Mouse (Mus musculus): Measurements from ENCODE around the gene Pygo1. TPM values are rescaled to one million over a fixed set of nuclear protein-coding genes. Genes with fewer than 3 reads are reported as not detected.
A peak's percentile ranks its signal among the peaks of the same experiment; 100 is the strongest.

Pygo1 gene
- total RNA-seq, 2 experiments from 2014 or later = 7.0 to 7.1 TPM

DNA sequence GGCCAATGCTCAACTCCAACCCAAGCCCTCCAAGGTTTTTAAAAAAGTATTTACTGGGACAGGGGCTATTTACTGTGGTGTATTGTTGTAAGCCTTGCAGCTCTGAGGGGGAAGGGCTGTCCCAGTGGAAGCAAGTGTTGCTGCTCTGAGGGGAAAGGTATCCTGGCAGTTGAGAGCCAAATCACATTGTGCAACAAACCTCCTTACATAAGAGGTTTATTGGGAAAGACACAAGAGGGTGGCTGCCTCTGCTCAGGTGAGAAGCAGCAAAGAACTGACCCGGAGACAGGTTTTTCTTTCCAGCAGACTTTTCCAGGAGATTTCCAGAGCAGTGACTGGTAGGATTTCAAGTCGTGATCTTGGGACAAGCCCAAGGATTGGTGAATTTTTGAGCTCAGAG, 10.9 kb downstream of the Pygo1 start:
- no peak for DNase-seq

DNA sequence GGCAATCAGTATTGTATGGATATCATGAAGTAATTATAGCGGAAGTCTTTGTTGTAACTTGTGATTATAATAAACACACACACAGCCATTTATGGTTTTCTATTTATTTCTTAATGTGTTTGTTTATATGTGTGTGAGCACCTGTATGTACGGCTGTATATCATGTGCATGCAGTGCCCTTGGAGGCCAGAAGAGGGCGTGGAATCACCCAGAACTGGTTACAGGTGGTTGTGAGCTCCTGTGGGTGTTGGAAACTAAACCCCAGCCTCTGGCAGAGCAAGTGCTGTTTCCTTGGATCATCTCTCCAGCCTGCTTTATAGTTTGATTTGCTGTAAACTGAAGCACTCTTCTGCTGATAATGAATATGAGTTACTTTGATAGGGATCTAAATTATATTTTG, 18.0 kb downstream of the Pygo1 start:
- no peak for DNase-seq

DNA sequence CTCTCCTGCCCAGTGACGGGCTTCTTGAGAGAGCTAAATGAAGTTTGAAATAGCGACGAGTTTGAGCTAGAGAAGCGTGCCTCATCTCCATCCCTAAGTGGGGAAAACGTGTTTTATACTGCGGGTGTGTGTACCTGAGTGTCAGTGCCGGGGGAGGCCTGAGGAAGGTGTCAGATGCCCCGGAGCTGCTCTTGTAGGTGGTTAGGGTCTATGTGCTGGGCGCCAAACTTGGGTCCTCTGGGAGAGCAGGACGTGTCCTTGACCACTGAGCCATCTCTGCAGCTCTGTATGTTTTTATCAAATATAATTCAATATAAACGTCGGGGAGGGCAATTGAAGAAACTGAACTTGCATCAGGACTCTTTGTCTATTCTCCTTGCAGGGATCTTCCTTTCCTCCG, 18.8 kb downstream of the Pygo1 start:
- no peak for DNase-seq

DNA sequence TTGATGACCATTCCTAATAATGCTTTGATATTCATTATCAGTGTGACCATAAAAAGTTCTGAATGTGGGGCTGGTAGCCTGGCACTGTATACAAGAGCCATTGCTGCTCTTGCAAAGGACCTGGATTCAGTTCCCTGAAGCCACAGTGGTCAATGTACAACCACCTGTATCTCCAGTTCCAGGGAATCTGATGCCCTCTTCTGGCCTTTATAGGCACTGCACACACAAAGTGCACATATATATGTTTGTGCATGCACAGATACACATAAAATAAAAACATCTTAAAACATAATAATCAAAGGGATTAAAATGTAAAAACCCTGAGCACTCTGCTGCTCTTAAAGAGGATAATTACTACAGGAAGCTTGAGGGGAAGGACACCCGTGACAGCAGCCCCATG, 21.6 kb downstream of the Pygo1 start:
- DNase-seq = no peak

DNA sequence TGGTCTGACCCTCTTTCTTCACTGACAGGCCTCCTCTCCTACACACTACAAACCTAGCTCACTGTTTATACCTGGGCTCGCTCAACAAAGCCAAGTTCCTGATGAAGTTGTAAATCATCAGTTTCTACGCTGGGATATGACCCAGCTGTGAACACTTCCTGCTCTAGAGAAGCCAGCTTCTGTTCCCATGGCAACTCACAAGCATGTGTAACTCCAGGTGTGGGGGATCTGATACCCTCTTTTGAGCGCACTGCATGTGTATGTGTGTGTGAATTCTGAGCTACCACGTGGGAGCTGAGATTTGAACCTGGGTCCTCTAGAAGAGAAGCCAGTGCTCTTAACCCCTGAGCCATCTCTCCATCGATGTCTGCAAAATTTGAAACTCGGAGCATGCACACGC, 24.1 kb downstream of the Pygo1 start:
- no peak for DNase-seq

DNA sequence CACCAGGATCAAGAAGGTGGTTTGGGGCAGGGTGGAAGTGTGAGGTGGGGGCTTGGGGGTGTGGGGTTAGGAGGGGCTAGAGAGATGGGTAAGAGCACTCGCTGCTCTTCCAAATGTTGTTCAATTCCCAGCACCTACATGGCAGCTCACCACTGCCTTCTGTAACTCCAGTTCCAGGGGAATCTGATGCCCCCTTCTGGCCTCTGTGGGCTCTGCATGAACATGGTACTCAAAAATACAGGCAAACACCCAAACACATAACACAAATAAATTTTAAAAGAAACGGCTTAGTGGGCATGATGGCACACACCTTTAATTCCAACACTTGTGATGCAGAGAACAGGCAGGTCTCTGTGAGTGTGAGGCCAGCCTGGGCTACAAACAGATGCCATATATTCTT, 29.3 kb downstream of the Pygo1 start:
- peak; percentile 14 for DNase-seq

DNA sequence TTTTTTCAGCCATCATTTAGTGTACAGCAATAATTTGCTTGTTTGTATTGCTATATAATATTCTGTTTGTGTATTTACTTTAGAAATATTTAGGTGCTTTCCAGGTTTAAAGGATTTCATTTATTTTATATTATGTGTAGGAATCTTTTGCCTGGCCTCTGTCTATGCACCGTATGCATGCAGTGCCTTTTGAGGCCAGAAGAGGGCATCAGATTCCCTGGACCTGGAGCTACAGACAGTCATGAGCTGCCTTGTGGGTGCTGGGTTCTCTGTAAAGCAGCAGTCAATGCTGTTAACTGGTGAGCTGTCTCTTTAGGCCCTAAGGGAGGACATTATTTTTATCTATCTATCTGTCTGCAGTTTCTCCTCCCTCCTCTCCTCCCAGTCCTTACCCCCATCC, 30.1 kb downstream of the Pygo1 start:
- peak; percentile 53 for DNase-seq

DNA sequence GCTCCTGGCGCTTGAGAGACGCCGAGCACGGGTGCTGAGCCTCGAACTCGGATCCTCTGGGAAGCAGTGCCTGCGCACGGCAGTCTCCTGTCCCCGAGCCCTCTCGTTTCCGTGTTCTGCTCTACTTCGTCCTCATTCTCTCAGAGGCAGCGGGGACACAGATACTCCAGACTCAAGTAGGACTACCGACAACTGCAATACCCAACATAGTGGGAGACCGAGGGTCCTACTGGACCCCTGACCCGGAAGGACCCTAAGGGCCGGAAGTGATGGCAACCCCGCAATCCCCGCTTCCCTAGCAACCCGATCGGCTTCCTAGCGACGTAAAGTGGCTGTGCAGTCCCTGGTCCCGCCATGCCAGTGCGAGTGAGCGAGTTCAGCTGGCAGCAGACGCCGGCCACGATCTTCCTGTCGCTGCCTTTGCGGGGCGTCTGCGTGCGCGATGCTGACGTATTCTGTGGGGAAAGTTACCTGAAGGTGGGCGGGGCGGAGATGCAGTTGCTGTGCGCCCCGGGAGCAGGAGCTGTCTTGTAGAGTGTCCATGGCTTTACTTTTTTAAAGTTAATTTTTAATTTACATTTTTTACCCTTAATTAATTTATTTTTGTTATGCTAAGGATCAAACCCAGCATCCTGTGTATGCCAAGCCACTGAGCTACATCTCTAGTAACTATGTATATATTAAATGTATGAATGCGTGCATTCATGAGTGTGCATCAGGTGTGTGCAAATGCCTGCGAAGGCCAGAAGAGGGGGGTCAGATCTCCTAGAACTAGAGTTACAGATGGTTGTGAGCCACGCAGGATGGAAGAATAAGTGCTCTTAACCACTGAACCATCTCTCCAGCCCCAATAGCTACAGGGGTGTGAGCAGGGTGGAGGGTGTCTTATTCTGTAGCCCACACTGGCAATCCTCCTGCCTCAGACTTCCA, 33.3 kb downstream of the Pygo1 start, which contains the start of the genes Dyx1c1 and Gm44503:
Dyx1c1 (plus strand) TSS at position 265 of the 930 bp plus-strand sequence.
Gm44503 (plus strand) TSS at position 332 of the 930 bp plus-strand sequence.
- peak; percentile 79 for DNase-seq

DNA sequence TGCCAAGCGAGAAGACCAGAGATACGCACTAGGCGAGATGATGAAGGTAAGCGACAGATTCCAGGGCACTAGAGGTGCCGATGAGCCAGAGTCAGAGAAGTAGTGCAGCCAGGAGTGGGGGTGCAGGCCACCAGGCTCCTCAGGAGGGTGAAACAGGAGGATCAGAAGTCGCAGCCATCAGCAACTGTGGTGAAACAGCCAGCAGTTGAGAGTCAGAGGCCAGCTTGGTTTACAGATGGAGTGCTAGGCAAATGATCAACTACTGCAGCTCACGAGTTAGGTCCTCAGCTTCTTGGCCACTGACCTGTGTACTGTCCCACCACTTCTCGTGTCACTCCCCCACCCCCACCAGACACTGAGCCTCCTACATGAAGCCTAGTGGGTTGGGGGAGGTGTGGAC, 35.9 kb downstream of the Pygo1 start:
- DNase-seq = no peak

DNA sequence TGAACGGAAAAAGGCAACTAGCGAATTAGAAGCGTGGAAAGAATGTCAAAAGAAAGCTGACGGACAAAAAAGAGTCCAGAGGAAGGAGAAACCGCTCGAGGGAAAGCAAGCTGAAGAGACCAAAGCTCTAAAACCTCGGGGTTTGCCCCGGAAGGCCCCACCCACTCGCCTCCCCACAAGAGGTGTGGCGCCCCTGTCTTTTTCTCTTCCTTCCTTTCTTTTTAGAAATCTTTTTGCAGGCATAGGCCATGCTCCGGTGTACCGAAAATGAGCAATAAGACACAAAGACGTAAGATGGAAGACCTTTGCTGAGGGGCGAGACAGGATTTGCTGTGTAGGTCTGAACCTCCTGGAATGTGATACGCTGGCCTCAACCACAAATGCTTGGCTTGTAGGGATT, 36.5 kb downstream of the Pygo1 start:
- DNase-seq = no peak

DNA sequence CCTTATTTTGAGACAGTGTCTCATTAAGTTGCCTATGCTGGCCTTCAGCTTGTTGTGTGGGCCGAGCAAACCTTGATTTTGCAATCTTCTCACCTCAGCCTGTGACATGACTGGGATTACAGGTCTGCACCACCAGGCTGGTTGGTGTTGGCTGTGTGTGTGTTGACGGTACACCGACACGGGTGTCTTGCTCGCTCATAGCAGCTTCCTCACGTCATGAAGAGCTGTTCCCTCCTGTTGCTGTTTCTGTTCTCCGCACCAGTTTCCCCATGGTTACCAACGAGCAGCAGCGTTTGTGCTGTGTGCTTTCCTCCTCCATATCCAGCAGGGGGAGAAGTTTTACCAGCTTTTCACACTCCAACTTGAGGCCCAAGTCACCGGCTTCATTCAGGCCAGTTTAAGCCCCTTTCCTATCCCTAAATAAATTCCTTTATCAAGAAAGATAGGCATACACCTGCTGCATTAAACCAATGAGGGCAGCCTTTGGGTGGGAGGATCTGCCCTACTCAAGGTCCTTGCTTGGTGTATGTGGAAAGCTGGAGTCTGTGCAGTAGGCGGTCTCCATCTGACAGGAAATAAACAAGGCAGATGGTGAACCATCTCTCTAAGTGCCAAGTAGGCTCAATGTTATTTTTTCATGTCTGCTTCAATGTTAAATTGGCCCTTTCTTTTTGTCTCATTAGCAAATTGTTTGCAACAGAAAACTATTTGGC, 43.1 kb downstream of the Pygo1 start:
- DNase-seq = peak; percentile 39

DNA sequence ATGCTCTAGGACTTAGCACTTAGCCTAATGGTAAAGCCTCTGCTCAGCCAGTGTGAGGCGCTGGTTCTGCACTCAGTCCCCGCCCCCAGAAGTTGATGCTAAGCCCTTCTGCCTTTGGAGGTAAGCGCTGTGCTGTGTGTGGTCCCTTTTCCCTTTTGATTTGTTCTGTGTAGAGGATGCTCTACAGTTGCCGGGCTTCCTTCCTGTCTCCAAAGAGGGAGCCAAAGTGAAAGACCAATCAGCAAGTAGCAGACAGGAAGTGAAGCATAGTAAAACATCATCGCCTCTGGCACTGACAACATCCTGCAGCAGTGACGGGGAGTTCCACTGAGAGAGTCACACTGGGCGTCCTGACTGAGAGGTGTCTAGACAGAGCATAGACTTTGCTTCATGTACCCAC, 44.4 kb downstream of the Pygo1 start:
- peak; percentile 12 for DNase-seq

DNA sequence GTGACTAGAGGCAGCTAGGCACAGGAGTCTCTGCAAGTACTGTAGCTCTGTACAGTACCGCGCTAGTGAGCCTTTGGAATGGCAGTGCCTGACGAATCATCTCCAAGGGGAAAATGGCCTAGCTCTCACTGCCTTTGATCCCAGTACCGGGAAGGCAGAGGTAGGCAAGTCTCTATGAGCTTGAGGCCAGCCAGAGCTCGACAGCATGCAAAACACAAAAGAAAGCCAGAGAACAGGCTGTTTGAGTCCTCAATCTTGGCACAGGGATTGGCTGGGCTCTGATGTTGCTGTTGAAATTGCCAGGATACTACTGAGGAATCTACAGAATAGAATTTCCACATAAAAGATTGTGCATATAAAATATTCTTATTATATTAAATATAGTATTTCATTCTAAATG, 47.0 kb downstream of the Pygo1 start:
- no peak for DNase-seq

DNA sequence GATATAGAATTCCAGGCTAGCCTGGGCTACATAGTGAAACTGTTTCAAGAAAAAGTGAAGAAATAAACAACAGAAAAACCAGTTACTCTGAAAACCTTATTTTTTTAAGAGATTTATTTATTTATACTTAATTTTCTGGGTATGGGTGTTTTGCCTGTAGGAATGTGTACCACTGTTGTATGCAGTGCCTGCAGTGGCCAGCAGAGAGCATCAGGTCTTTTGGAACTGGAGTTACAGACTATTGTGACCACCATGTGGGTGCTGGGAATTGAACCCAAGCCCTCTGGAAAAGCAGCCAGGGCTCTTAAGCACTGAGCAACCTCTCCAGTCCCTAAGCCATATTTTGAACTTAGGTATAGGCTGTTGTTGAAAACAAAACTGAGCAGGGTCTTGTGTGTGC, 47.5 kb downstream of the Pygo1 start:
- DNase-seq = no peak

DNA sequence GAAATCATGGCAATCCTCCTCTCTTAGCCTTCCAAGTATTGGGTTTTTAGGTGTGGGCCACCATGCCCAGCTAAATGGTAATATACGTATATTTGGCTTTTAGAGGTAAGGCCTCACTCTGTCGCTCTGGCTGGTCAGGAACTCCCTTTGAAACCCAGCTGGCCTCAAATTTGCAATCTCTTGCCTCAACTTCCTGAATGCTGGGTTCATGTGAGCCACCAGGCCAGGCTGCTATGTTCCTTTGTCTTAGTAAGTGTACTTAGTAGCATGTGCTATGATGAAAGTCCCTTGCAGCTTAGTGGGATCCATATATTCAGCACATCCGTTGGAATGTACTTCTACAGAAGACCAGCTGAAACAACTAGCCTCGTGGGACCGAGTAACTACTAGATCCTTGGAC, 49.3 kb downstream of the Pygo1 start:
- no peak for DNase-seq

DNA sequence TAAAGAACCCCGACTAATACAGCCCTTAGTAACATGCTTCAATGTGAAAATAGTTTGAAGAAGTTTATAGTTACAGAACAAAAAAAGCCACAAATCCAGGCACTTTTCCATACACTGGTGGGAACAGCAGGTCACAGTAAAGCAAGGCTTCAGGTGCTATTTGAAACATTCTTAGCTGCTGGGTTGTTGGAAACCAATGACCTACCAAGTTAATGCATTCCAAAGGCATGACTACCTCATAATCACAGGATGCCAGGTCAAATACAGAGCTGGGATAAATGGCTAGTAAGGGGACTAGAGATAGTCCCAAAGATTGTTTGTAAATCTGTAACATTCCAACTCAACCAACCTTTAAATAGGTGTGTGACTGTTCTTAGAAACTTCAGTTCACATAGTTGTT, 49.8 kb downstream of the Pygo1 start:
- no peak for DNase-seq

DNA sequence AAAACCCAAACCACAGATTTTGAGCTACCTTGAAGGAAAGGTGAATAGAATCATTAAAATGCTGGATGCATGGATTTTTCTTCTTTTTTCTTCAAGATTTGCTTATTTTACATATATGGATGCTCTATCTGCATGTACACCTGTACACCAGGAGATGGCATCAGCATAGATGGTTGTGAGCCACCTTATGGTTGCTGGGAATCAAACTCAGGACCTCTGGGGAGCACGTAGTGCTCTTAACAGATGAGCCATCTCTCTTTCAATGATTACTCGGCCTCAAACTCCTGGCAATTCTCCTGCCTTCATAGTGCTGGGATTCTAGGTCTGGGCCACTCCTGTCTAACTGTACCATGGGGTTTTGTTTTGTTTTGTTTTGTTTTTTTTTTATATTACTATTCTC, 57.6 kb downstream of the Pygo1 start:
- DNase-seq = no peak

DNA sequence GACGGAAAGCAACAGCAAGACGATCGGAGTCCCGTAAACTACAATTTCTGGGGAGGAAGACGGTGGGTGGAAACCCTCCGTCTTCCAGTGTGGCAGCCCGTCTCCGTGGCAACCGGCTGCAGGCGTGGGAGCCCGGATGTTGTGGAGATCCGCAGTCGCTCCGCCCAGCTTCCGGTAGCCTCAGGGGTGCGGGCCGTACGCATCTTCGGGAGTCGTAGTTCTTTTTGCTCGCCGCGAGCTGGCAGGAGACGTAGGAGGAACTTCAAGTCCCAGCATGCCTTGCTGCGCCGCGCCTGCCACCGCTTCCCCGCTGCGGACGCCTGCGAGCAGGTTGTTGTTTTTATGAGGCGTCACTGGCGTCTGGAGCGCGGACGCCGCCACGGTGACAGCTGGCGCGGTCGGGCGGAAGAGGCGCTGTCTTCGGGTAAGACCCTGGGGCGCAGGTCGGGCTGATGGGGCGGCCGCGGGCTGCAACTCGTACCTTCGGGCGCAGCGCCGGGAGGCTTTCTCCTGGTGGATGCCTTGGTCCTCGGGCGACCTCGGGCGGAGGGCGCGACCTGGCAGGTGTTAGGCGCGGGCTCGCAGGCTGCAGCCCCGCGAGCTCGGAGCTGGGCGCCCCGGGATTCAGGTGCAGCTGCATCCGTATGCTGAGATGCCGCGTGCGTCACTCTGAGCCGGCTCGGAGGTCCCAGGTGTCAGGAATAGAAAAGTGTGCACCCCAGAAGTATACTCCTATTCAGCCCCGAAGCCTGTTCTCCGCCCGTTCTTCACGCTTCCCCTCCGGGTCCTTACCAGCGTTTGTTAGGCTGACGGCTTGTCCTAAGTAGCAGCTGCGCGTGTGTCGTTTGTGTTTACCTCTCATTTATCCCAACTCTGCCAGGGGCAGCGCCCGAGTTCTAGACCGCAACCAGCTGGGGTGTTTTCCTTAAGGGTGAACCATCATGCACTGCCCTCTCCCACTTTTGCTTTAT, 60.1 kb downstream of the Pygo1 start, which contains the start of the genes Ccpg1os and Ccpg1:
Ccpg1os (minus strand) TSS at position 133 of the 971 bp plus-strand sequence.
Ccpg1 (plus strand) TSS at position 180 of the 971 bp plus-strand sequence.
- peak; percentile 96 for DNase-seq

DNA sequence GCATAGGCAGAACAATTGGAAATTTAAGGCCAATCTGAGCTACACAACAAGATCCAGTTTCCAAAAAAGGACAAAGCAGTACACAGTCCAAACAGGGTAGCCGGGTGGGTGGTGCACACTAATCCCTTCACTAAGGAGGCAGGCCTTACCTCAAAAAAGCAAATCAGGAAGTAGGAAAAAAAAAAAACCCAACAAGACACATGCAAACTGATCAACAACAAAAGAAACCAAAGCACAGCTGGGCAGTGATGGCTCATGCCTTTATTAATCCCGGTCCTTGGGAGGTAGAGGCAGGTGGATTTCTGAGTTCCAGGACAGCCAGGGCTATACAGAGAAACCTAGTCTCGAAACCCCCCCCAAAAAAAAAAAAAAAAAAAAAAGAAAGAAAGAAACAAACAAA, 62.3 kb downstream of the Pygo1 start:
- DNase-seq = no peak

DNA sequence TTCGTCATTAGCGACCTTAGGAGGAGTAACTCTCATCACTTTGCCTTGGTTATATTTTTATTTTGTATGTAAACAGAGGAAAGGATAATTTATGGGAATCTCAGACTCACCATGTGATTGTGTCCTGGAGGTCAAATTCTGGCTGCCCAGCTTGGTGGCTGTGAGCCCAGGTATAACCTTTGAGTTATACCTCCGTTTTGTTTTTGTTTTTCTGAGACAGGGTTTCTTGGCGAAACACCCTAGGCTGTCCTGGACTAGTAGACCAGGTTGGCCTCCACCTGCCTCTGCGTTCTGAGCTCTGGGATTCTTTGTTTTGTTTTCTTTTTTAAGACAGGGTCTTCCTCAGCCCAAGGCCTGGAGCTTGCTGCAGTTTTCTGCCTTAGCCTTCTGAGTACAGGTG, 63.3 kb downstream of the Pygo1 start:
- no peak for DNase-seq

DNA sequence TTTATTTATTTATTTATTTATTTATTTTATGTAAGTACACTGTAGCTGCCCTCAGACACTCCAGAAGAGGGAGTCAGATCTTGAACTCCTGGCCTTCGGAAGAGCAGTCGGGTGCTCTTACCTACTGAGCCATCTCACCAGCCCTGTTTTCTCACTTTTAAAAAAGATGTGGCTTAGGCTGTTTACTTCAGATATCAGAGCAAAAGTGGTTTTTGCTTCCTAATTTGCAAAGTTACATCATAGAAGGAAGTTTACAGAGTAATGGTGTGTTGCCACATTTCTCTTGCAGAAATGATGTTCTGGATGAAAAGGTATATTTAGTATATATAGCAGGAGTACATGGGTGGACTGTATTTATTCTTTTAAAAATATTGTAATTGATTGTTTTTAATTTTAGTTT, 66.0 kb downstream of the Pygo1 start:
- no peak for DNase-seq

DNA sequence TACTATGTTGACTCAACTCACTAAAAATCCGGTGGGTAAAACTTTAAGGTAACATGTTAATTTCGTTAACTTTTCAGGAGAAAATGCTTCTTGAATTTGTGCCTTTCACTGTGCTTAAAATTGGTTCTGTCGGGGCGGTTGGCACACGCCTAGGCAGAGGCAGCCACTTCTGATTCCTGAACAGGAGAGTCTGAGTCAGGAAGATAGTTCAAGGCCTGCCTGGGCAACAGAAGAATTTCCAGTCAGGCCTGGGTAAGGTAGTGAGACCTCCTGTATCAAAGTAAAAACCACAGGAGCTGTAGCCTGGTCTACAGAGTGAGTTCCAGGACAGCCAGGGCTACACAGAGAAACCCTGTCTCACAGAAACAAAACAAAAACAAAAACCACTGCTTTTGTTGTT, 67.1 kb downstream of the Pygo1 start:
- DNase-seq = no peak

All from heart, postnatal 4 days (tissue).